ENCODE assay signal across 8 mouse cellular contexts in the genomic region with DNA sequence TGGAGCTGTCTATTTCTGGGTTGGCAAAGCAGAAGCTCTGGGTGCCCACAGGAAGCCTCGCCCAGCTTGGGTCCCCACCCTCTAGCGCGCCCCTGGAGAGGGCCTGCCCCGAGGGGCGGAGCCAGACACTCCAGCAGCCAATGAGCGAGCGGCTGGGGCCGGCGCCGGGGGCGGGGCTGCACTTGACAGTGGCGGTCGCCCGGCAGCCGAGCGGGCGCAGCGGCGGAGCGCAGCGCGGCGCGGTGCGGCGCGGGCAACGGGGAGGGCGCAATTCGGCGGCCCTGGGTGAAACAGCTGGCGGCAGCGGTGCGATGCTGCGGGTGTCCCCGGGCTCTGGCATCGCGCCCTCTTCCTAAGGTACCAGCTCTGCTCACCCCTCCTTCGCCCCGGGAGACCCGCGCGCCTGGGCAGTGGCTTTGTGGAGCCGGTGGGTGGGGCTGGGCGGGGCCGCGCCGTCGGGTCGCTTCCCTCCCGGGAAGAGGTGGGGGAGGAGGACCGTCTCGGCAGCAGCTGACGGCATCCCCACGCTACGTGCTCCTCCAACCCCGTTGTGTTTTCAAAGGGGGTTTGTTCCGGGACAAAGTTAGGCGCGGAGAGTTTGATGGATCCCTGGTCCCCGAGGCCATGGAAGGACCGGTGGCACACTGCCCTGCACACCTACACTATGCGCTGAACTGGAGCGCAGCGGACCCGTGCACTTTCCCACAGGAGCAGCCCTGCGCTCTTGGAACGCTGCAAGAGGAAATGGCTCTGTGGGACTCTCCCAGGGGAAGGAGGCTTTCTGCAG. TPM values are rescaled to one million over a fixed set of nuclear protein-coding genes. Genes with fewer than 3 reads are reported as not detected.
DNase-seq lines count a peak whose midpoint lies in the region; ATAC-seq and TF ChIP-seq lines count a peak whose summit lies in the region.

A gene (plus strand): TSS at position 191 of the 787 bp plus-strand sequence.

- peak; percentile 85 for ATAC-seq in common myeloid progenitor, adult 5-6 weeks (replicated peaks; ENCODE audit: low read depth, poor library complexity, severe bottlenecking)
- peak; percentile 97 for ATAC-seq in hindbrain, embryonic 16.5 days

- H3K36me3 ChIP-seq in hindbrain, embryonic 16.5 days (ENCODE audit: control insufficient read depth, insufficient read depth, low read length), result no peaks in the 10 kb centered on the region

- peak within 1 kb of the TSS; percentile 84 for H3K27ac ChIP-seq in gastrocnemius, adult 2 months
- peak within 1 kb of the TSS; percentile 42 for H3K27ac ChIP-seq in hindbrain, embryonic 16.5 days (ENCODE audit: low read depth, low read length)

- intact Hi-C loops in gastrocnemius, adult 2 months (cut with DNase I), result loop anchor here (5.0 kb wide), 1 partner anchor 39 kb away; no protein-coding TSS in a partner anchor

- H3K4me2 ChIP-seq in hindbrain, embryonic 16.5 days (ENCODE audit: low read length), result peak within 1 kb of the TSS; percentile 88

- under 1% methylated on average over 64 of the region's 68 CpGs for WGBS in hindbrain, embryonic 16.5 days

- TF ChIP-seq CTCF in gastrocnemius, adult 2 months (IDR thresholded peaks at IDR 0.05), result no peak

- H3K27me3 ChIP-seq in hindbrain, embryonic 16.5 days (replicated peaks; ENCODE audit: control insufficient read depth, insufficient read depth, low read length), result no peaks in the 10 kb centered on the region

- H3K4me3 ChIP-seq in gastrocnemius, adult 2 months, result peak within 1 kb of the TSS; percentile 87
- peak within 1 kb of the TSS; percentile 73 for H3K4me3 ChIP-seq in hindbrain, embryonic 16.5 days (ENCODE audit: low read length)

- no peaks in the 10 kb centered on the region for H3K9me3 ChIP-seq in hindbrain, embryonic 16.5 days (ENCODE audit: control insufficient read depth, low read length)

- peak; percentile 95 for DNase-seq in ZHBTc4 (ENCODE audit: low read depth, low spot score)
- peak; percentile 98 for DNase-seq in gastrocnemius, adult 2 months
- DNase-seq in left cerebral cortex, adult 18-20 months (ENCODE audit: low spot score in 2 of 2), result peak; percentile 95 to 97
- DNase-seq in lung, postnatal 4 days, result peak; percentile 97 to 98
- peak; percentile 94 for DNase-seq in retina, postnatal 1 day
- DNase-seq in thymus, postnatal 4 days, result peak; percentile 99

- H3K4me1 ChIP-seq in hindbrain, embryonic 16.5 days (ENCODE audit: control insufficient read depth, insufficient read depth, low read depth, low read length), result peaks cover 14% of the 10 kb centered on the region

- H3K9ac ChIP-seq in hindbrain, embryonic 16.5 days (ENCODE audit: low read depth, low read length), result peak within 1 kb of the TSS; percentile 65

RNA-seq across cellular contexts. Expression of the gene that starts here (rescaled TPM):
- total RNA-seq in common myeloid progenitor, adult 5-6 weeks (2017), result 11.4 and 22.5 TPM in 2 replicates
- total RNA-seq in gastrocnemius, adult 2 months (2021), result 10 to 100 TPM; 73.5 to 85.7 TPM
- 43.4 and 50.7 TPM in 2 replicates for polyA plus RNA-seq in hindbrain, embryonic 16.5 days (2015; fragmentation: Nextera tagmentation; extraction: Ambion mirVana)
- total RNA-seq in left cerebral cortex, adult 18-20 months (2021), result 100 to 1,000 TPM; 164 to 168 TPM

Comparison
In these comparisons a context has a peak if more than half of its experiments do, and no peak if none do; other contexts are left out.
1. Peak in every context shown above with its lines: DNase-seq, ATAC-seq, H3K4me3 ChIP-seq and H3K27ac ChIP-seq.